Mouse (Mus musculus) splenic B cell, adult 2 months (primary cell): ENCODE data around the gene Stk25.

Experiments
- DNase-seq: peaks from one replicate; pipeline ENCODE4 v3.0.0-alpha.2; 2011; ENCODE audit warnings: low read depth, low spot score
- H3K27me3 ChIP-seq: 2 replicates; pipeline ENCODE4 v1.6.1; 2012; ENCODE audit warnings: mild to moderate bottlenecking, low read length, moderate library complexity, mixed read lengths; ENCODE audit not compliant: control insufficient read depth, poor library complexity, insufficient read depth, severe bottlenecking
- H3K36me3 ChIP-seq: 2 replicates; pipeline ENCODE4 v1.6.1; 2012; ENCODE audit warnings: mild to moderate bottlenecking, low read length, moderate library complexity, mixed read lengths; ENCODE audit not compliant: control insufficient read depth, poor library complexity, insufficient read depth, severe bottlenecking

Stk25 gene

DNA sequence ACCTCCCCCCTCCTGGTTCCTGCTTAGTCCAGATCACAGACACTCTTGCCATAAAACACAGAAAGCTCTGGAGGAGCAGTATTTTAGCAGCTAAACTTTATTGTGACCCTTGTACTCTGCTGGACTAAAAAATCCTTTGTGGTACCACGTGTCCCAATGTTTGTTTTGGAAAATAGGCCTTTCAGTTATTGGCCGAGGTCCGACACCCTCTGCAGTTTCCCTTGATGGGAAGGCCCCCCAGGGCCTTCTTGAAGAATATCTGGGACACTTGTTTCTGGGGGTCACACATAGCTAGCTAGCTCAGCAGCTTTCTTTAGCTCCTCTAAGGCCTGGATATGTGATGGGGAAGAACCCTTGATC, 28.5 kb upstream of the Stk25 start:
- H3K36me3 ChIP-seq, result no peaks in the 10 kb centered on the region
- no peaks in the 10 kb centered on the region for H3K27me3 ChIP-seq
- DNase-seq, result no peak

DNA sequence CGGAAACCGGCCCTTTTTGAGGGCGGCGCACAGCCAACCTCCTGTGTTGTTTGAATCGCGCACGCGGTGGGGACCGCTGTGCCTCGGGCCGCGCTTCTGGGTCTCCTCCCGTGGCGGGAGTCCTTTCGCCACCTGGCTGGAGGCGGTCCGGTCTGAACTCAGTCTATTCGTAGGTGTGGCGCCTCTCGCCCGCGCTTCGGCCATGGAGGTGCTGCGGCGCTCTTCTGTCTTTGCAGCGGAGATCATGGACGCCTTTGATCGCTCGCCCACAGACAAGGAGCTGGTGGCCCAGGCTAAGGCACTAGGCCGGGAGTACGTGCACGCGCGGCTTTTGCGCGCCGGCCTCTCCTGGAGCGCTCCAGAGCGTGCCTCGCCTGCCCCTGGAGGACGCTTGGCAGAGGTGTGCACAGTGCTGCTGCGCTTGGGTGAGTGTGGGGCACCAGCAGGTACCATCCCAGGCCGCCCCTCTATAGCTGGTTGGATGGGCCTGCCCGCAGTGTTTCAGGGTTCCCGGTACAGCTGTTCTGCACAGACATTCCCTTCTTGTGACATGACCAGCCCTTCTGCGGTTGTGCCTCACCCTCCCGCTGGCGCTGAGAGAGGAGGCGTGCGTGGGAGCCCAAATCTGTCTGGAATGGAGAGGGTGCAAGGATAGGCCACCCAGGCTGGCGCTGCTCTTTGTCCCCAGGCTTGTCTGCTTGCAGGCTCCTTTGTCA, 27.9 kb upstream of the Stk25 start:
- no peak for DNase-seq

DNA sequence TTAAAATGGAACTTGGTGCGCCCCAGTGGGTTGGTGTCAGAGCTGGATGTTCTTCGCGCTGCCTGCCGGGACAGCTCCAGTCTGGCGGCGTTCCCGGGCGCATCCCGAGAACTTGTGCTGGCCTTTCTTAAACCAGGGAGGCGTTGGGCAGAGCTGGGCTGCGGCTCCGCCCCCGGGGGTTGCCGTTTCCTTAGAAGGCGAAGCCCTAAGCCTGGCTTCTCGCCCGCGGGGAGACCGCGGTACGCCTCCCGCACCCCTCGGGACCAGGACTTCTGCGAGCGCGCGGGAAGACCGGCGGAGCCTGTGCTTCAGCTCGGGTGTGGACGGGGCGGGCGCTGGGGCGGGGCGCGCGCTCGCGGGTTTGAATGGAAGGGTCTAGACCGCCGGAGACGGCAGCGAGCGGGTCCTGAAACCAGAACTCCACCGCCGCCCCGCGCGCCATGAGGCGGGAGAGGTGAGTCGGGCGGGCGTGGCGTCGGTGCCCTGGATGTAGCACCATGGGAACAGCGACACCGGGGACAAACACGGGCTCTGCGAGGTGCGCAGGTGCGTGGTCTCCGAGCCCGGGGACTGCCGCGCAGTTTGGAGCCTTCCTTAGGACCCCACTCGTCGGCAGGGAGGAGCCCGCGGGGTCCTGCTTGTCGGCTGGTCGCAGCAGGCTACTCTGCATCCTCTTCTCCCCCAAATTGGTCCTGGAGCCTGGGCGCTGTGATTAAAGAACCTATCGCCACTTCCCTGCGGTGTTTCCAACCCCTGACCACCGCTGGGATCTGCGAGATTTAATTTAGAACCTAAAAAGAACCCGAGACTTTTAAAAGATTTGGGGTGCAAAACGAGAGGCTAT, 27.2 kb upstream of the Stk25 start, which contains the start of gene Bok:
Bok (plus strand) TSS at position 260 of the 844 bp plus-strand sequence.
- DNase-seq, result no peak
- no peaks in the 10 kb centered on the region for H3K27me3 ChIP-seq
- H3K36me3 ChIP-seq, result no peaks in the 10 kb centered on the region

More for the DNA sequence above, 27.9 kb upstream of the Stk25 start:
- Histone ChIP-seq H3K36me3 (no peaks in the 10 kb centered on the region), H3K27me3 (no peaks in the 10 kb centered on the region)

DNA sequence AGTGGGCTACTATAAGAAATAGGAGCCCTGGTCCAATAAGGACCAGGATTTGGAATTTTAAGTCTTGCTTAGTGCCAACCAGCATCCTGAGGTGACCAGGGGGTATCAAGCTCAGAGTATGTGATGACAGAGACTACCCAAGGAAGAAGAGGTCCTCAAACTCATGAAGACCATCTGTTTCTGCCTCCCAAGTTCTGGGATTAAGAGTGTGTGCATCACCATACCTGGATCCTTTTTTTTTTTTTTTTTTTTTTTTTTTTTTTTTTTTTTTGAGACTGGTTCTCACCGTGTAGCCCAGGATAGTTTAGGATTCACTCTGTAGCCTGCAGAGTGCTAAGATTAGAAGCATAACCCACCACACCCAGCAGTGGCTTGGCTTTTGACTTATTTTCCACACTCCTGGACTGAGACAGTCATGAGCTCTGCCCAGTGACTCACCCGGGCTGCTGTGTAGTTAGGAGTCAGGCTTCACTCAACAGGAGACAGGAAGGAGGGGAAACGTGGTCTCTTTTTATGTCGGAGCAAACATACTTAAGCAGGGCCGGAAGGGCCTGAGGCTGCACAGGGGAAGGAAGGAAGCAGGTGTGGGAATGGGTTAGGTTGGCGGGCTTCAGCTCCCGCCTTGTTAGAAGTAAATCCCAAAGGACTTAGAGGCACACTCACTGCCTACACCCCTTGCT, 21.6 kb upstream of the Stk25 start:
- no peaks in the 10 kb centered on the region for H3K36me3 ChIP-seq
- no peak for DNase-seq
- no peaks in the 10 kb centered on the region for H3K27me3 ChIP-seq

DNA sequence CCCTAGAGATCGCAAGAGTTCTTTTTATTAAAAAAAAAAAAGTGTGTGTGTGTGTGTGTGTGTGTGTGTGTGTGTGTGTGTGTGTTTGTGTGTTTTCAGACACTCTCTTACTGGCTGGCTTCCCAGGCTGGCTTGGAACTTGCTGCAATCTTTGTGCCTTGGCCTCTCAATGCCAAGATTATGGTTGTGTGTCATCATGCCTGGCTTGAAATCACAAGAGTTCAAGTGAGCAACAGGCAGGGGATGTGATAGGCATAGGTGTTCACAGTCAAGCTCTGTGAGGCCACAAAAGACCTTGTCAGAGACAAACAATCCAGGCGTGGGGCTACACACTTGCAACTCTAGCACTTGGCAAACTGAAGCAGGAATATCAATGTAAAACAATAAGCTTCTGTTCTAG, 19.9 kb upstream of the Stk25 start:
- no peak for DNase-seq
- no peaks in the 10 kb centered on the region for H3K27me3 ChIP-seq

DNA sequence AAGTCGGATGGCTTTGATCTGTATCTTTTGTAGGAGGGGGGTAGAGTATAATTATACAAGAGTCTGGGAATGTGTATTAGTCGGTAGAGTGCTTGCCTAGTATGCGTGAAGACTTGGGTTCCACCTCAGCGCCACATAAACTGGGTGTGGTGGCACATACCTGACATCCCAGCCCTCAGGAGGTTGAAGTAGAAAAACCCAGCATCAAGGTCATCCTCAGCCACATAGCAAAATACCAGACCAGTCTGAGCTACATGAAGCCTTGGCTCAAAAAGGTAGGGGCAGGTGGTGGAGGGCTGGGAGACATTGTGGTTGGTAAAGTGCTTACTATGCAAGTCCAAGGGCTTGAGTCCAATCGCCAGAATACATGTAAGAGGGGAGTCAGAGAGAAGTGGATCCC, 14.2 kb upstream of the Stk25 start:
- no peaks in the 10 kb centered on the region for H3K36me3 ChIP-seq
- no peak for DNase-seq
- H3K27me3 ChIP-seq, result no peaks in the 10 kb centered on the region

More for the DNA sequence above, 19.9 kb upstream of the Stk25 start:
- H3K36me3 ChIP-seq, result no peaks in the 10 kb centered on the region

DNA sequence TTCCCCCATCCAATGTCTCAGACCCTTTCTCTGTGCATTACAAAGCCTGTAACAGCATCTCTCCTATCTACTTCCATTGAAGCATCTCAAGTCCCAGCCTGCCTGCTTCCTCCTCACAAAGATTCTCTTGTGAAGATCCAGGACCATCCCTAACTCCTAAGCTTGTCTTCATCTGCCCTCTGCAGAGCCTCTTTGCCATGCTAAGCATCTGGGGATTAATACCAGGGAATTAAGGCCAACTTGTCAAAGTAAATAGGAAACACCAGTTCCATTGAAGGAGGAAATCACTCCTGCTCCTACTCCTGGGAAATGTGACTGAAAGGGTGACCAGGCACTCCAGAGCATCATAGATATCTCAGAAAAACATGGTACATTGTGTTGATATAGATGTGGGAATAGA, 11.5 kb upstream of the Stk25 start:
- H3K36me3 ChIP-seq, result no peaks in the 10 kb centered on the region
- DNase-seq, result no peak
- H3K27me3 ChIP-seq, result no peaks in the 10 kb centered on the region

DNA sequence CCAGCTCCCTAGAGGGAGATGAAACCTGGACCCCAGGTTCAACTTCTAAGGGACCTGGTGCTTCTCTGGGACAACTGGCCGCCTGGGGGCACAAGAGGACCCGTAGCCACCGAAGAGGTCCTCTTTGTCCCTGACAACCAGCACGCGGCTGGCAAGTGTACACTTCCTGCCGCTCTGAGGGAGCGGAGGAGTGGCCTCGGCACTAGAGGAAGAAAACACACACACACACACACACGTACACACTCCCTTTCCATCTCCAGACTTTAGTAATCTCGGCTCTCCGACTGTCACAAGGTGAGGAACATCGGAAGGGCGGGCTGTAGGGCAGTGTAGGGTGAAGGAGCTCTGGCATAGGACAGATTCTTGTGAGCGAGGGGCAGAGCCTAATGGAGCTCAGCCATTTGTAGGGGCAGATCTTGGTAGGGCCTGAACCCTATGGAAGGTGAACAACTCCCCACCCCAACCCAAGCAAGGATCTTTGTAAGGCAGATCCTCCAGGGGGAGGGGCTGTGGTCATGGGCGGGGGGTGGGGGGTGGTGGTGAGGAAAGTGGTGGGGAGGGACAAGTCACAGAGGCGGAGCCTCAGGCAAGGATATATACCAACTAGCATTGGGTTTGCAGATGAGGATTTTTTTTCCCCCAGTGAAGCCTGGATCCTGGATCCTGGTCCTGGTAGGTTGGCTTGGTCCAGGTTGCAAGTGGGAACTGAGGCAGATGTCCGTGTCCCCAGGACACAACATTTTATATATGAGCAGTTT, 10.5 kb upstream of the Stk25 start:
- Histone ChIP-seq H3K27me3 (no peaks in the 10 kb centered on the region), H3K36me3 (no peaks in the 10 kb centered on the region)
- peak; percentile 76 for DNase-seq

DNA sequence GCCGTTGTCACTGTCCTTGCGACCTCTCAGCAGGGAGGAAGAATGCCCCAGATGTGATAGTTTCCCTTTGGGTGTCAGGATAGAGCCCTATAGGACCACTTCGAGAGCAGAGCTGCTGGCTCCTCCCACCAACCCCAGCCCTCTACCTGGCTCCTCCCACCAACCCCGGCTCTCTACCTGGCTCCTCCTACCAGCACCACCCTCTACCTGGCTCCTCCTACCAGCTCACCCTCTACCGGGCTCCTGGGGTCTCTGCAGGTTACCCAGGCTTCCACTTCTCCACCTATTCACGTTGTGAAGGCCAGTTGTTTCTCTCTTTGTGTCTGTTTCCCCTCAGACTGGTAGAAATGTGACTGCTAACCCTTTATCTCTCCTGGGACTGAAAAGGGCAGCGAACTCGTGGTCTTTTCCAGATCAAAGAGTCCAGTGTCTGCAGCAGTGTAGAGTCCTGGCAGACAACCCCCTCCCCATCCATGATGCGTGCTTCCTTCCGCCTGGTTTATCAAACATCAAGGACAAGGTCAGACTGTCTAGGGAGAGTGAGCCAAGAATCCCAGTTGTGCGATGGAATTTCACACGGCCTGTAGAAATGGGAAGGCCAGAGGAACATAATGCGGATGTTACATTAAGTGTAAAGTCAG, 9.4 kb upstream of the Stk25 start:
- peak; percentile 72 for DNase-seq
- Histone ChIP-seq H3K36me3 (no peaks in the 10 kb centered on the region), H3K27me3 (no peaks in the 10 kb centered on the region)

DNA sequence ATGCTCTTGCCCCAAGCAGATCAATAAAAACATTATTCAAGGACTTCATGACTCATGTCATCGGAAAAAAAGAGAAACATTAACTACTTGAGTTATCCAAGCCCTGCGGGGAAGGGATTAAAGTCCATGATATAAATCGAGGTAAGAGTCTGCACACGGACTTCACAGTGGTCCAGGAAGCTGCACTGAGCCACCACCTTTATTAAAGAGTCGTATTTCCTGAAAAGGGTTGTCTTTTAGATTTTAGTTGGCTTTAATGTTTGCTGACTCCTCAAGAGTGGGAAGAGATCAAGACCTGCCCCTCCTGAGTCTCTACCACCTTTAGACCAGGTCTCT, 1.5 kb downstream of the Stk25 start:
- Histone ChIP-seq H3K27me3 (no peaks in the 10 kb centered on the region), H3K36me3 (no peaks in the 10 kb centered on the region)
- DNase-seq, result no peak

DNA sequence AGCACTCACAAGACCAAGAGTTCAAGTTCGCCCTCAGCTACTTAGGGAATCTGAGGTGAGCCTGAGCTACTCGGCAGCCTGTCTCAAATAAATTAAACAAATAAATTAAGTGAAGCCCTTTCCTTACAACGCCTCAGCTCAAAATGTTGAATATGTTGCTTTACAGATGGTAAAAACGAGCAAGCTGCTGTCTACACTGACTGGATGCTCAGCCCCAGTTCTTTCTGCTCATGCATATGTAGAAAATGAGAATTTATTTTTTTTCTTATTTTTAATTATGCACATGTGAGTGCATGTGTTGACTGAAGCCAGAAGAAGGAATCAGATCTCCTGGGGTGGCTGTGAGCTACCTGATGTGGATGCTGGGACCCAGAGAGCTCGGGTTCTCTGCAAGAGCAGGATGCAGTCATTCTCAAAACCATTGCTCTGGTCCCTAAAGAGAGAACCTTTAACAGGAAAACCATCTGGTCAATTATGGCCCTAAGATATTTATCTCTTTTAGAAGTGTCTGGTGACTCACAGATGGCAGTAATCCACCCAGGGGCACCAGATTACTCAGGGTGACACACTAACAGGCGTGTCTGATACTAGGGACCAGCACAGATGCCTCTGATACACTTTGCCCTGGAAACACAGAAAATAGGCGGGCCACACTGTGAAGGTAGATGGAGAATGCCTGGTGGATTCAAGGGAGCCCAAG, 2.0 kb downstream of the Stk25 start:
- DNase-seq, result no peak
- no peaks in the 10 kb centered on the region for H3K36me3 ChIP-seq
- no peaks in the 10 kb centered on the region for H3K27me3 ChIP-seq

DNA sequence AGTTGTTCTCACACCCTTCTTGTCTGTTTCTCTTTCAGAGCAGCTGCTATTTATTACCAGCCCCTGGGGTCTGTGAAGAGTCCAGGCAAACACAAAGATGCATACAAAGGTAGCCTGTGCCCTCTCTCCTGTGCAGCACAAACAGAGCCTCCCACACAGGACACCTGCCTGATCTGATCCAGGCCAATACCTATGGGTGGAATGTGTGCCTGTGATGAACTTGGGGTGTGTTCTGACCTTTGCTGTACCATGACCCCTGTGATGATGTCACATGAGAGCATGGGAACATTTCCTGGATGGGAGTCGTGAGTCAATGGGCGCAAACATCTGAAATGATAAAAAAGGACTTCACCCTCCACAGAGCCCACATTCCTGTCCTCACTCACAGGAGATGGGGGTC, 3.7 kb downstream of the Stk25 start:
- no peak for DNase-seq
- no peaks in the 10 kb centered on the region for H3K27me3 ChIP-seq
- H3K36me3 ChIP-seq, result no peaks in the 10 kb centered on the region

DNA sequence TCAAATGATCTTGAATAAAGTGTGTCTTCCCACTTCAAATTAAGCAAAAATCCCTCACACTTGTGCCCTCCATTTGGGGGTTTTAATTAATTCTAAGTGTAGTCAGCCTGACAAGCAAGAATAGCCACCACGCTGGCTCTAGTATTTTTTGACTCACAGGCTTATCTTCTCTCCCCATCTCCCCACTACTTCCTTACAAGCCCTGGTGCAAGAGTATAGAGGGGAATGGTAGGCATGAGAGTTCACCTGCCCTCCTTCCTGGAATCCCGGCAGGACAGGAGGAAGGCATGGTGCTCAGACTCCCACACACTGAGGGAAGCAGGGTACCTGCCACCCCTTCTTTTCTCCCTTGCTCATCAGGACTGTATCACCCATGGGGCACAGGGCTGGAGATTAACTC, 4.2 kb downstream of the Stk25 start:
- H3K27me3 ChIP-seq, result no peaks in the 10 kb centered on the region
- no peaks in the 10 kb centered on the region for H3K36me3 ChIP-seq
- no peak for DNase-seq
